Mouse (Mus musculus): ENCODE data around the gene Kdm4a.

Kdm4a gene

GRCm38 (mm10) chr4:118154889-118155288 lies 25.0 kb downstream of the Kdm4a start:
- DNase-seq (ENCODE audit: low spot score) = no peak

- no peak for DNase-seq (ENCODE audit: low spot score)
These were observed 27.6 kb downstream of the Kdm4a start for GRCm38 (mm10) chr4:118152020-118152785.

GRCm38 (mm10) chr4:118150804-118151203 lies 29.0 kb downstream of the Kdm4a start:
- no peak for DNase-seq (ENCODE audit: low spot score)

GRCm38 (mm10) chr4:118149956-118150680 lies 29.7 kb downstream of the Kdm4a start:
- DNase-seq (ENCODE audit: low spot score) = no peak

GRCm38 (mm10) chr4:118149055-118149576 lies 30.7 kb downstream of the Kdm4a start:
- no peak for DNase-seq (ENCODE audit: low spot score)

- no peak for DNase-seq (ENCODE audit: low spot score)
These were observed 31.5 kb downstream of the Kdm4a start for GRCm38 (mm10) chr4:118148317-118148687.

- DNase-seq (ENCODE audit: low spot score) = no peak
These were observed 32.1 kb downstream of the Kdm4a start for GRCm38 (mm10) chr4:118147547-118148316.

GRCm38 (mm10) chr4:118147090-118147489 lies 32.8 kb downstream of the Kdm4a start:
- no peak for DNase-seq (ENCODE audit: low spot score)

GRCm38 (mm10) chr4:118144324-118144723 lies 35.5 kb downstream of the Kdm4a start:
- DNase-seq (ENCODE audit: low spot score) = no peak

- DNase-seq (ENCODE audit: low spot score) = no peak
These were observed 36.2 kb downstream of the Kdm4a start for GRCm38 (mm10) chr4:118143679-118144078.

GRCm38 (mm10) chr4:118141511-118141910 lies 38.3 kb downstream of the Kdm4a start:
- no peak for DNase-seq (ENCODE audit: low spot score)

GRCm38 (mm10) chr4:118138891-118139290 lies 41.0 kb downstream of the Kdm4a start:
- DNase-seq (ENCODE audit: low spot score) = peak; percentile 65

GRCm38 (mm10) chr4:118137857-118138256 lies 42.0 kb downstream of the Kdm4a start:
- no peak for DNase-seq (ENCODE audit: low spot score)

GRCm38 (mm10) chr4:118137311-118137710 lies 42.5 kb downstream of the Kdm4a start:
- DNase-seq (ENCODE audit: low spot score) = no peak

- DNase-seq (ENCODE audit: low spot score) = no peak
These were observed 44.4 kb downstream of the Kdm4a start for GRCm38 (mm10) chr4:118135414-118135813.

- peak; percentile 98 for DNase-seq (ENCODE audit: low spot score)
These were observed 45.1 kb downstream of the Kdm4a start, which contains the start of gene St3gal3 for GRCm38 (mm10) chr4:118134485-118135365. Gene St3gal3, minus strand, starts transcription at chr4:118134914.

- no peak for DNase-seq (ENCODE audit: low spot score)
These were observed 48.5 kb downstream of the Kdm4a start for GRCm38 (mm10) chr4:118131329-118131728.

- DNase-seq (ENCODE audit: low spot score) = no peak
These were observed 56.7 kb downstream of the Kdm4a start for GRCm38 (mm10) chr4:118123030-118123704.

- DNase-seq (ENCODE audit: low spot score) = no peak
These were observed 57.8 kb downstream of the Kdm4a start for GRCm38 (mm10) chr4:118122078-118122477.

- DNase-seq (ENCODE audit: low spot score) = no peak
These were observed 62.3 kb downstream of the Kdm4a start for GRCm38 (mm10) chr4:118117565-118117964.

GRCm38 (mm10) chr4:118116098-118116497 lies 63.7 kb downstream of the Kdm4a start:
- DNase-seq (ENCODE audit: low spot score) = no peak
